Mouse (Mus musculus): ENCODE measurements around the gene Srsy. TPM values are rescaled to one million over a fixed set of nuclear protein-coding genes. Genes with fewer than 3 reads are reported as not detected.

Gene Srsy
- not detected for polyA plus RNA-seq (2014; fragmentation: Illumina TruSeq; extraction: RNeasy Lipid Tissue Mini Kit (QIAGEN cat#74804); ENCODE audit: low read depth, low replicate concordance)

GRCm38 (mm10) chrY:17937230-17937629 lies at the start of gene Srsy:
Gene Srsy, minus strand, starts transcription at chrY:17937330.

Other genes starting within 250 kb of the Srsy start
- not detected for gene Gm21904, start 91.1 kb downstream of the Srsy start, polyA plus RNA-seq (2014; fragmentation: Illumina TruSeq; extraction: RNeasy Lipid Tissue Mini Kit (QIAGEN cat#74804); ENCODE audit: low read depth, low replicate concordance)
- gene Gm20772, start 62.6 kb downstream of the Srsy start, polyA plus RNA-seq (2014; fragmentation: Illumina TruSeq; extraction: RNeasy Lipid Tissue Mini Kit (QIAGEN cat#74804); ENCODE audit: low read depth, low replicate concordance) = not detected
- not detected for gene Gm20831, start 62.6 kb downstream of the Srsy start, polyA plus RNA-seq (2014; fragmentation: Illumina TruSeq; extraction: RNeasy Lipid Tissue Mini Kit (QIAGEN cat#74804); ENCODE audit: low read depth, low replicate concordance)
- not detected for gene Gm21764, start 124.5 kb upstream of the Srsy start, polyA plus RNA-seq (2014; fragmentation: Illumina TruSeq; extraction: RNeasy Lipid Tissue Mini Kit (QIAGEN cat#74804); ENCODE audit: low read depth, low replicate concordance)
- gene Ssty1, start 151.8 kb upstream of the Srsy start, polyA plus RNA-seq (2014; fragmentation: Illumina TruSeq; extraction: RNeasy Lipid Tissue Mini Kit (QIAGEN cat#74804); ENCODE audit: low read depth, low replicate concordance) = not detected